Mouse (Mus musculus): Measurements from ENCODE around the gene Tcp10a.
"Not testable (repeated sequence)": the region's sequence is repeated elsewhere in the genome, so short reads cannot be mapped to it uniquely, and the experiment has no call there.

The Tcp10a gene

DNA sequence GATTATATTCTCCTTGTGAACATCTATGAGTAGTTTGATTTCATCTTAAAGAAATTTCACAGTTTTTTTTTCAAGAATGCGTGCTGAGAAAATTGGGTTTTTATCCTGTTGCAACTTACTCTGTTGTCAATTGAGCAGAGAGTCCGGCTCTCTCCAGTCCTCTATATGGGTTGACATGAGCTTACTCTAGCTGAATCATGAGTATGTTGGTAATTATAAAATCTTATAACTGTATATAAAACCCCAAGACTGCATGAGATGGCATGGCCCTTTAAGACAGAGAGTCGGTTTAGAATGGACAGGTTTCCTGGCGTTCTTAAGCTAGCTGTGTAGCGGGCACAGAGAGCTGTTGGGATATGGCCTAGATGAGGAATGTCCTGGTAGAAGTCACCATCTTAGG is at the start of gene Tcp10a:
Tcp10a (plus strand) TSS at position 301 of the 400 bp plus-strand sequence.
- not testable (repeated sequence) for DNase-seq

- DNase-seq, result no peak
These were observed 45.7 kb upstream of the Tcp10a start for GRCm38 (mm10) chr17:7278702-7279242.

DNA sequence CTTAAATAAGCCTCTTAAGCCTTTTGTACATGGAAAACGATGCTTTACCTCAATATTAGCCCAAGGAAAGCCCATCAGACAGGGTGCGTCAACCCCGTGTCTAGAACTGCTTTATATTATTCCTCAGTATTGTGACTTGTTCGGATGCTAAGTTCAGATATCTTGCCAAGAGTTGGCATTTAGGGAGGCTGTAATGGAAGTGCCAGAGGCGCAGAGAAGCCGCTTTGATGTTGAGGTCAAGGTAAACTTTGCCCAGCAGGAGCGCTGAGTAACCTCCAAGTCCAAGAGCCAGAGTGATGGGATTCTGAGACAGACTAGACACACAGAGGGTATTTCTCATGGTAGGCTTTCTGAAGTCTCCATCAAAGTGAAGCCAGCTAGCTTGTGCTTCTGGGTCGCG is 45.2 kb upstream of the Tcp10a start:
- DNase-seq, result no peak

DNA sequence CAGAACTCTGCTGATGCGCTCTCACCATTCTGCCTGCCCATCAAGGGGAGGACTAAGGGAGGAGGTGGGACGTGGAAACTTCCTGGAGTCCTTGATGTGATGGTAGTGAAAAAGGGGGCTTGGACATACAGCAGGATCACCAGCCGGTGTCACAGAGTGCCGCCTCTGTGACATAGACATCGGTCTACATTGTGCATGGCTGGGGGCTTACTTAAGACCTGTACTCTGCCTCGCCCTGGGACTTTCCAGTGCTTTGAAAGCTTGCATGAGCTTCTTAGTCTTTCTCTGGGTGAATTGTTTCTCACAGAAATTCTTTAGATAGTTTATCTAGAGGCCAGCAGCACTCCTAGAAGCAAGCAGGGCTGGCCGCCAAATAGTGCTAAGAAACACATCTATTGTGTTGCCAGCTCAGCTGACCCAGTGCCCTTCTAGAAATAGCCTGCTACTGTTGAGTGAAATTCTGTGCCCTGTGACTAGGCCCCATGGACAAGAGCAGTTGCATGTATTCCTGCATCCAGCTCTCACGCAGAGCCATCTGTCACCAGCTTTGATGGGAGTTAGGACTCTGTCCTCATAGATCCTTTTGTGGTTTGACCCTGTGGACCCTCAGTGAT is 40.0 kb upstream of the Tcp10a start:
- peak; percentile 73 to 82 for DNase-seq

- DNase-seq, result peak in 1 of 2 experiments; percentile 34
These were observed 39.2 kb upstream of the Tcp10a start for GRCm38 (mm10) chr17:7285292-7285691.

DNA sequence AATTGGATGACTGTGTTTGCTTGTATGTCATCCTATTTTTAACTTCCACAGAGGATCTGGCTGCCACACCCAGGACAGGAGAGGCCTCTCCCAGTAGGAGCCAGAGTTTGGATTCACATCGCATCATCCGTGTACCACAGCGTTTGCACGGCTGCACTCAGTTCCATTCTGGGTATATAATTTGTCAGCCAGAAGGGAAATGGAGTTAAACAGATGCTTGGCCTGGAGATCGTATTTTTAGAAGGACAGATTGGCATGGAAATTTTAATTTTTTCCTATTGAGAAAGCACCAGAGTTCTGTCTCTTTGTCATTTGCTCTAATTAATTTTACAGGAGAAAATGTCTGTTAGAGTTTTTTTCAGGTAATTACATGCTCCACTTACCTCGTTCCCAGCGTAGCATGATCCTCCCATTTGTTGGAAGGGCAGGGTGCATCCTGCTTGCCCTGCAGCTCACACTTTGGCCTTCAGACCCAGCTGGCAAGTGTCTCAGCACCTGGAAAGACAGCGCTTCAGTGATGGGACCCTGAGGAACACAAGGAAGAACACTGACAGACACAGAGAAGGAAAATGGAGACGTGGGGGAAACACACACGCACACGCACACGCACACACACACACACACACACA is 37.9 kb upstream of the Tcp10a start:
- DNase-seq, result no peak

DNA sequence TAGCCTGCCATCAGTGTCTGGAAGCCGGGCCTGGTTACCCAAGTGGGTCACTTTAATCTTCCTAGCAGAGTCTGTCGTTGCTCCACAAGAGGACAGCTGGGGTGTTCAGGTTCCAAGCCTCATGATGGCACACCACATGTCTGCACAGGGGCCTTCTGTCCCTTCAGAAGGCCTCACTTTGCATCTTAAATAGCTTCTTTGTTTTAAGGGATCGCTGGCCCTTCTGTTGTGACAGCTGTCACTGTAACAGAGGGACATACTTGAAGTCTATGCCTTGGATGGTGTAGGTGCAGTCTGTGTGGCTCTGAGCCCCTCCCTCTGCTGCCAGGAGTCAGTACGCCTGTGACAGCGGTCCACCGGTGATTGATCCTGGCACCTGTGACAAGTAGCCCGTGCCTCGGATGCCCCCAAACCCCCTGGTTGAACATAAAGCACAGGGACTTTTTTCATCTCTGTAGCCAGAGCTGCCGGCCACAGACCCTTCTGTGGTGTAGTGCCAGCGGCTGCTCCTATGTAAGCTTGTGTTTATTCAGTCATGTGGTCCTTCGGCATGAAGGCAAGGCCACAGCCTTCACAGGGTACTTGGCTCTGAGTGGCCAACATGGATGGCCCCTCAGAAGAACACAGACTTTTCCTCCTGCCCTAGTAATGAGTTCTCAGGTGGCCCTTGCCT is 32.3 kb upstream of the Tcp10a start:
- no peak for DNase-seq

- DNase-seq, result peak in 1 of 2 experiments; percentile 44
These were observed 17.9 kb upstream of the Tcp10a start for GRCm38 (mm10) chr17:7306278-7307196.

- not testable (repeated sequence) for DNase-seq
These were observed 8.6 kb upstream of the Tcp10a start for GRCm38 (mm10) chr17:7315693-7316382.

DNA sequence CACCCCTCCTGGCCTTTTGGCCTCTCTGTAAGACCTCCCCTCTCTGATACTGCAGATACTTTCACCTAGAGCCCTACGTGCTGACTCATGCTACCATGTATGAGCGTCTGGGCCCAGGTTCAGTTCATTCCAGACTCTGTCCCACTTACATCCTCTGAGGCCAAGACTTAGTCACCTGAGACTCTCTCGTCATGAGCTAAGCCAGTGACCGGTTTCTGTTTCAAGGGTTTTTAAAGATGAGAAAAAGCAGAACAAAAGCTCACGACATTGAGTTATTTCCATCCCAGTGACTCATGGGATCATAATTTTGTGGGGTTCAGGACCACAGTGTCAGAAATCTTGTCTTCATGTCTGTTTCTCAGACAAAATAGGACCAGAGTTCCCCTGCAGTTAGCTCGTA is 4.7 kb upstream of the Tcp10a start:
- DNase-seq, result not testable (repeated sequence)

DNA sequence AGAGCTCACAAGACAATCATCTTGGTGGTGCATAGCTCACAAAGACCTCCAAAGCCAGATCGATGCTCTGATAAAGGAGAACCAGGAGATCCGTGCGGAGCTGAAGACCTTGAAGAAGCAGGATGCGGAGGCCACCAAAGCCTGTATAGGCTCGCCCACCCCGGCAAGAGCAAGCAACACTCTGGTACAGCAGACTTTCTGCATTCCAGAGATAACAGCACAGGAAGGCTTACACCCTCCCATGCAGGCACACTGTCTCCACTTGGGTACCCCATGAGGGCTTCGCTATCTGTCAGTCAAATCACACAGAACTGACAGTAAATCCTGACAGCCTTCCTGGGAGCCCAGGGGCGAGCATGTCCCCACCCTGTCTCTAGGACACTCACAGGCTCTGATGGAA is 2.0 kb downstream of the Tcp10a start:
- not testable (repeated sequence) for DNase-seq

DNA sequence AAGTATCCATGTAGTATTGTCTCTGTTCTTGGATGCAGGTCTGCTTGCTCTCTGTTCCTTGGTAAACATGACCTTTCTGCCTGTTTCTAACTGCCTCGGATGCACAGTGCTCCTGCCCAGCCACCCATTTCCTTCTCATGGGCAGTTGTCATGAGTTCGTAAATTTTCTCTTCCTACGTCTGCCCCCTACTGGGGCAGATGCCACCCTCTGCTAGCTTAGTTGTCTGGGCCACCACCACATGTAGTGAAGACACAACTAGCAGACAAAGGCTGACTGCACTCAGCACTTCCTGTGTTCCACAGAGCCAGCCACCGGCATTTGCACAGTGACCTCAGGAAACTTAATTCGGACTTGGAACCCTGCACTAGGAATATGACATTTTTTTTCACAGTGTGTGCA is 8.3 kb downstream of the Tcp10a start:
- DNase-seq, result not testable (repeated sequence)

DNA sequence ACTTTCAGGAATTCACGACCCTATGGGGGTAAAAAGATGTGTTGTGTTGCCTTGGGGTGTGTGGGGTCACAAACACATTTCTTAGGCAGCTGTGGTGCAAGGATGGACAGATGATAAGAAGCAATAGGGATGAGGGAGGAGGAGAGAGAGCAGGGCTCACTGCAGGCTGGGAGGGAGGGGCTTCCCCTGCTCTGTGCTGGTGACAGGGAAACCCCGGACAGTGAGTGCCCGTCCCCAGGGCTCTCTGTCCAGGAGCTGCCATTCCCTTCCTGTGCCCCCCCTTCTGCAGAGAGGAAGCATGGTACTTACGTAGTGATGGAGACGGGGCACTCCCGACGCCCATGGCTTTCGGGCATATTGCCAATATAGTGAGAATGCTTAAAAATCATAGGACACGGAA is 12.9 kb downstream of the Tcp10a start:
- not testable (repeated sequence) for DNase-seq

DNA sequence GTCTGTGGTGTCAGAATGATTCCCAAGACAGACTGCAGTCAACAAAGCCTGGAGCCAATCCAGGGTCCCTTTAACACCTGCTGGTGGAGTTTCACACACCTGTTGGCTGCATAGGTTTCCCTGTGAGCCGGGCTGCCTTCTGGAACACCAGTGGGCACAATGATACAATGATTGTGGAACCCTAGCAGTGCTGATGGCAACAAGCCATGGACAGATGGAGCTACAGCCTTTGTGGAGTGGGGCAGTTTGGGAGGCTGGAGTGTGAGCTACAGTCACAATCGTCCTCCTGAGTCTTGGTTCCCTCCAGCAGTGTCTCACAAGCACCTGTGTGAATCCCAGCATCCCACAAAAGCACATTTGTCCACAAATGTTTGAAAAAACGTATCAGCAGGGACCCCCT is 24.3 kb downstream of the Tcp10a start:
- DNase-seq, result not testable (repeated sequence)

DNA sequence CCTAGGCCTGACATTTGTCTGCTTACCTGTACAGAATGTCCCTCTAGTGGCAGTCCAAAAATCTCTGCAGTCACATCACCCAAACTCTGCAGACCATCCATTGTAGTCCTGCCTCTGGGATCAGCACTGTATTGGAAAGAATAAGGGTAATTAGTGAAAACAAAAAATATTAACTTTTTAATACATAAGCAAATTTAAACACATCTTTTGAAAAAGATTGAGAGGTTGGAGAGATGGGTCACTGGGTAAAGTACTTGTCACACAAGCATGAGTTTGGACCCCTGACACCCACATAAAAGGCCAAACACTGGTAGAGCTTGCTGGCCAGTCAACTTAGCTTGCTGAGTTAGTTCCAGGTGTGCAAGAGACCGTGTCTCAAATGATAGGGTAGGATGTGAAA is 28.1 kb downstream of the Tcp10a start, which contains the start of gene Ttll2:
Ttll2 (minus strand) TSS at position 101 of the 400 bp plus-strand sequence.
- DNase-seq, result not testable (repeated sequence)

DNA sequence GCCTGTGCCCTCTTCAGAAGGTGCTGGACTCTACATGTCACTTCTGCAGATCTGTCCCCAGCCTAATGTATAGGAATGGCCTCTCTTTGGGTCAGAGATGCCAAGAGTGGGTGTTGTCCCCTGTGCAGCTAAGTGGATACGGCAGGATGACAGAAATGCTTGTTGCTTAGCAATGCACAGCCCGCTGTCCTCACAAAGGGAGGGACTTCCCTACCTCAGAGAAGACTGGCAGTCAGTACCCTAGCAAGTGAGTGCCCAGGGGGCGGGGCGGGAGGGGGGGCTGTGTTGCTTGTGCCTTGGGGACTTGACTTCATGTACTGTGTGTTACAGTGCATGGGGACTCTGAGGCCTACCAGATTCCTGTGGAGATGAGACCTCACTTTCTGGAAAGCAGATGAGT is 35.4 kb downstream of the Tcp10a start:
- DNase-seq, result not testable (repeated sequence)

- not testable (repeated sequence) for DNase-seq
These were observed 36.5 kb downstream of the Tcp10a start for GRCm38 (mm10) chr17:7360749-7361465.

GRCm38 (mm10) chr17:7365615-7366014 is 41.2 kb downstream of the Tcp10a start:
- DNase-seq, result not testable (repeated sequence)

DNA sequence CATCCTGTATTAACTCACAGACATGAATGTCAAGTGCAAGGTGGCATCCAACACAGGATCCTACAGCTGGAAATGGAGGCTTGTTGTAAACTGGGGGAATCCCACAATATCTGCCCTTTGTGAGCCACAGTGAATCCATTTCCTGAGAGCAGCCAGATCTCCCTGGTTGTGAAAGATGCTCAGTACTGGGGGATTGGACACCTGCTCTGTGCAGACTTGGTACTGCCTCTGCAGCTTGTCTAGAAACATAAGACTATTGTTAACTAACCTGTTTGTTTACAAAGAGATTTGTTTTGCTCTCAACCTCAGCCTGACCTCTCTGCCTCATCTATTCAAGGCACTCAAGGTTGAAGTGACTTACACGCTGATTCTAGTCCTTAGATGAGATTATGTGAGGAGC is 41.8 kb downstream of the Tcp10a start:
- not testable (repeated sequence) for DNase-seq

GRCm38 (mm10) chr17:7366676-7367374 is 42.4 kb downstream of the Tcp10a start:
- DNase-seq, result not testable (repeated sequence)
